Mouse (Mus musculus): ENCODE measurements at regions not wholly inside any gene's neighbourhood (a gene's known extent, or its start where the extent isn't known, plus 50 kb on each side); places are given as distances from the start of the nearest gene placed in this dataset.
"Not testable (repeated sequence)": the region's sequence is repeated elsewhere in the genome, so short reads cannot be mapped to it uniquely, and the experiment has no call there.

GRCm38 (mm10) chr13:6921691-6922356 is 273.2 kb upstream of the Pfkp start:
- WGBS = 51% methylated on average over 6 of the region's 6 CpGs
- ATAC-seq = no peak

GRCm38 (mm10) chr13:6906000-6906399 is 257.4 kb upstream of the Pfkp start:
- Histone ChIP-seq H3K4me1 (ENCODE audit: control insufficient read depth, insufficient read depth, low read length) (no peaks in the 10 kb centered on the region), H3K9ac (ENCODE audit: low read depth, low read length) (no peak overlapping the region), H3K9me3 (ENCODE audit: control insufficient read depth, low read length) (no peaks in the 10 kb centered on the region), H3K27ac (ENCODE audit: low read length) (no peak overlapping the region), H3K27me3 (replicated peaks; ENCODE audit: control insufficient read depth, insufficient read depth, low read length) (no peaks in the 10 kb centered on the region), H3K36me3 (ENCODE audit: control insufficient read depth, insufficient read depth, low read length) (no peaks in the 10 kb centered on the region), H3K4me2 (ENCODE audit: low read depth, low read length) (no peak overlapping the region), H3K4me3 (ENCODE audit: low read length) (no peak overlapping the region)
- ATAC-seq = no peak

More at GRCm38 (mm10) chr13:6921691-6922356, 273.2 kb upstream of the Pfkp start:
- Histone ChIP-seq H3K4me1 (ENCODE audit: control insufficient read depth, insufficient read depth, low read length) (no peaks in the 10 kb centered on the region), H3K4me2 (ENCODE audit: low read depth, low read length) (no peak overlapping the region), H3K36me3 (ENCODE audit: control insufficient read depth, insufficient read depth, low read length) (no peaks in the 10 kb centered on the region), H3K27ac (ENCODE audit: low read length) (no peak overlapping the region), H3K4me3 (ENCODE audit: low read length) (no peak overlapping the region), H3K9ac (ENCODE audit: low read depth, low read length) (no peak overlapping the region), H3K27me3 (replicated peaks; ENCODE audit: control insufficient read depth, insufficient read depth, low read length) (no peaks in the 10 kb centered on the region), H3K9me3 (ENCODE audit: control insufficient read depth, low read length) (no peaks in the 10 kb centered on the region)

- Histone ChIP-seq H3K9ac (ENCODE audit: low read depth, low read length) (no peak overlapping the region), H3K36me3 (ENCODE audit: control insufficient read depth, insufficient read depth, low read length) (no peaks in the 10 kb centered on the region), H3K4me3 (ENCODE audit: low read length) (no peak overlapping the region), H3K27me3 (replicated peaks; ENCODE audit: control insufficient read depth, insufficient read depth, low read length) (no peaks in the 10 kb centered on the region), H3K4me2 (ENCODE audit: low read depth, low read length) (no peak overlapping the region), H3K9me3 (ENCODE audit: control insufficient read depth, low read length) (no peaks in the 10 kb centered on the region), H3K27ac (ENCODE audit: low read length) (no peak overlapping the region), H3K4me1 (ENCODE audit: control insufficient read depth, insufficient read depth, low read length) (no peaks in the 10 kb centered on the region)
- ATAC-seq = no peak
- WGBS = 55% methylated on average over 2 of the region's 2 CpGs
Measured at GRCm38 (mm10) chr13:6901682-6902081, 253.1 kb upstream of the Pfkp start.

- Histone ChIP-seq H3K27me3 (replicated peaks; ENCODE audit: control insufficient read depth, insufficient read depth, low read length) (no peaks in the 10 kb centered on the region), H3K4me2 (ENCODE audit: low read depth, low read length) (no peak overlapping the region), H3K4me1 (ENCODE audit: control insufficient read depth, insufficient read depth, low read length) (no peaks in the 10 kb centered on the region), H3K9ac (ENCODE audit: low read depth, low read length) (no peak overlapping the region), H3K9me3 (ENCODE audit: control insufficient read depth, low read length) (no peaks in the 10 kb centered on the region), H3K27ac (ENCODE audit: low read length) (no peak overlapping the region), H3K36me3 (ENCODE audit: control insufficient read depth, insufficient read depth, low read length) (no peaks in the 10 kb centered on the region), H3K4me3 (ENCODE audit: low read length) (no peak overlapping the region)
- 73% methylated on average over 1 of the region's 1 CpGs for WGBS
- ATAC-seq = no peak
Measured at GRCm38 (mm10) chr13:6897666-6898065, 249.1 kb upstream of the Pfkp start.

- ATAC-seq = no peak
- H3K4me3 ChIP-seq (ENCODE audit: low read length) = no peak overlapping the region
- WGBS = 46% methylated on average over 5 of the region's 5 CpGs
Measured at GRCm38 (mm10) chr13:6891458-6892076, 243.0 kb upstream of the Pfkp start.

GRCm38 (mm10) chr13:6889446-6889845 is 240.9 kb upstream of the Pfkp start:
- not testable (repeated sequence) for H3K4me3 ChIP-seq (ENCODE audit: low read length); H3K9me3 ChIP-seq (ENCODE audit: control insufficient read depth, low read length); H3K4me1 ChIP-seq (ENCODE audit: control insufficient read depth, insufficient read depth, low read length); H3K9ac ChIP-seq (ENCODE audit: low read depth, low read length); H3K27ac ChIP-seq (ENCODE audit: low read length); ATAC-seq; H3K36me3 ChIP-seq (ENCODE audit: control insufficient read depth, insufficient read depth, low read length); H3K4me2 ChIP-seq (ENCODE audit: low read depth, low read length); H3K27me3 ChIP-seq (replicated peaks; ENCODE audit: control insufficient read depth, insufficient read depth, low read length)
- 86% methylated on average over 9 of the region's 9 CpGs for WGBS

More at GRCm38 (mm10) chr13:6891458-6892076, 243.0 kb upstream of the Pfkp start:
- Histone ChIP-seq H3K9ac (ENCODE audit: low read depth, low read length) (no peak overlapping the region), H3K27ac (ENCODE audit: low read length) (no peak overlapping the region), H3K4me1 (ENCODE audit: control insufficient read depth, insufficient read depth, low read length) (no peaks in the 10 kb centered on the region), H3K36me3 (ENCODE audit: control insufficient read depth, insufficient read depth, low read length) (no peaks in the 10 kb centered on the region), H3K4me2 (ENCODE audit: low read depth, low read length) (no peak overlapping the region), H3K27me3 (replicated peaks; ENCODE audit: control insufficient read depth, insufficient read depth, low read length) (no peaks in the 10 kb centered on the region), H3K9me3 (ENCODE audit: control insufficient read depth, low read length) (no peaks in the 10 kb centered on the region)

GRCm38 (mm10) chr13:6888381-6888780 is 239.8 kb upstream of the Pfkp start:
- Histone ChIP-seq H3K4me1 (ENCODE audit: control insufficient read depth, insufficient read depth, low read length) (no peaks in the 10 kb centered on the region), H3K36me3 (ENCODE audit: control insufficient read depth, insufficient read depth, low read length) (no peaks in the 10 kb centered on the region), H3K4me2 (ENCODE audit: low read depth, low read length) (no peak overlapping the region), H3K4me3 (ENCODE audit: low read length) (no peak overlapping the region), H3K9ac (ENCODE audit: low read depth, low read length) (no peak overlapping the region), H3K27ac (ENCODE audit: low read length) (no peak overlapping the region), H3K9me3 (ENCODE audit: control insufficient read depth, low read length) (no peaks in the 10 kb centered on the region), H3K27me3 (replicated peaks; ENCODE audit: control insufficient read depth, insufficient read depth, low read length) (no peaks in the 10 kb centered on the region)
- no peak for ATAC-seq
- 95% methylated on average over 1 of the region's 1 CpGs for WGBS

- ATAC-seq = no peak
- WGBS = 90% methylated on average over 5 of the region's 5 CpGs
- Histone ChIP-seq H3K4me2 (ENCODE audit: low read depth, low read length) (no peak overlapping the region), H3K9ac (ENCODE audit: low read depth, low read length) (no peak overlapping the region), H3K36me3 (ENCODE audit: control insufficient read depth, insufficient read depth, low read length) (no peaks in the 10 kb centered on the region), H3K4me1 (ENCODE audit: control insufficient read depth, insufficient read depth, low read length) (no peaks in the 10 kb centered on the region), H3K27me3 (replicated peaks; ENCODE audit: control insufficient read depth, insufficient read depth, low read length) (no peaks in the 10 kb centered on the region), H3K27ac (ENCODE audit: low read length) (no peak overlapping the region), H3K9me3 (ENCODE audit: control insufficient read depth, low read length) (no peaks in the 10 kb centered on the region), H3K4me3 (ENCODE audit: low read length) (no peak overlapping the region)
Measured at GRCm38 (mm10) chr13:6877018-6877901, 228.7 kb upstream of the Pfkp start.

GRCm38 (mm10) chr13:6862186-6862585 is 213.6 kb upstream of the Pfkp start:
- H3K4me3 ChIP-seq (ENCODE audit: low read length) = no peak overlapping the region
- no peak for ATAC-seq
- H3K27me3 ChIP-seq (replicated peaks; ENCODE audit: control insufficient read depth, insufficient read depth, low read length) = no peaks in the 10 kb centered on the region
- 74% methylated on average over 1 of the region's 1 CpGs for WGBS
- no peak overlapping the region for H3K9ac ChIP-seq (ENCODE audit: low read depth, low read length)
- no peaks in the 10 kb centered on the region for H3K36me3 ChIP-seq (ENCODE audit: control insufficient read depth, insufficient read depth, low read length)
- no peaks in the 10 kb centered on the region for H3K4me1 ChIP-seq (ENCODE audit: control insufficient read depth, insufficient read depth, low read length)
- no peak overlapping the region for H3K4me2 ChIP-seq (ENCODE audit: low read depth, low read length)
- no peak overlapping the region for H3K27ac ChIP-seq (ENCODE audit: low read length)
- no peaks in the 10 kb centered on the region for H3K9me3 ChIP-seq (ENCODE audit: control insufficient read depth, low read length)
